Mouse (Mus musculus) liver, postnatal 0 days (tissue): ENCODE measurements around the gene Capg. TPM values are rescaled to one million over a fixed set of nuclear protein-coding genes. Genes with fewer than 3 reads are reported as not detected.

Experiments
- ATAC-seq: fragments of 200-750 bp; cut with Nextera tagmentation; 2 replicates; pipeline ENCODE4 v1.8.0; 2017; ENCODE audit warnings: mild to moderate bottlenecking, moderate library complexity
- DNase-seq: peaks from one replicate; pipeline ENCODE4 v3.0.0-alpha.2; 2016
- H3K27ac ChIP-seq: fragments of 300-500 bp; sonication (generic); 2 replicates; pipeline ENCODE4 v1.5.1; 2014; ENCODE audit warnings: antibody characterized with exemption, moderate library complexity, mild to moderate bottlenecking, low read depth
- H3K27me3 ChIP-seq: fragments of 300-500 bp; sonication (generic); 2 replicates; pipeline ENCODE4 v1.6.1; 2014; ENCODE audit warnings: low read length, control low read depth, mixed read lengths; ENCODE audit not compliant: insufficient read depth
- H3K36me3 ChIP-seq: fragments of 300-500 bp; sonication (generic); replicated peaks from 2 replicates; pipeline ENCODE4 v1.6.1; 2014; ENCODE audit warnings: mild to moderate bottlenecking, control low read depth, low read length, moderate library complexity, mixed read lengths; ENCODE audit not compliant: insufficient read depth
- H3K4me1 ChIP-seq: fragments of 300-500 bp; sonication (generic); 2 replicates; pipeline ENCODE4 v1.6.1; 2014; ENCODE audit warnings: antibody characterized with exemption, mild to moderate bottlenecking, control low read depth; ENCODE audit not compliant: insufficient read depth
- H3K4me2 ChIP-seq: fragments of 300-500 bp; sonication (generic); 2 replicates; pipeline ENCODE4 v1.6.1; 2014; ENCODE audit warnings: low read depth, mild to moderate bottlenecking, low read length, moderate library complexity, mixed read lengths
- H3K4me3 ChIP-seq: fragments of 300-500 bp; sonication (generic); 2 replicates; pipeline ENCODE4 v1.5.1; 2014; ENCODE audit warnings: low read depth, low read length
- H3K9ac ChIP-seq: fragments of 300-500 bp; sonication (generic); replicated peaks from 2 replicates; pipeline ENCODE4 v1.6.1; 2014; ENCODE audit warnings: mild to moderate bottlenecking, moderate library complexity
- H3K9me3 ChIP-seq: fragments of 300-500 bp; sonication (generic); 2 replicates; pipeline ENCODE4 v1.6.1; 2016; ENCODE audit warnings: mild to moderate bottlenecking, control low read depth, low read length, mixed read lengths
- CTCF ChIP-seq: sonication (generic); IDR thresholded peaks from 2 replicates; pipeline ENCODE4 v1.5.1; 2016; ENCODE audit warnings: antibody characterized with exemption, low read depth
- EP300 ChIP-seq: IDR thresholded peaks from 2 replicates; pipeline ENCODE4 v1.6.1; 2016; ENCODE audit warnings: antibody characterized with exemption, low read depth, mild to moderate bottlenecking
- WGBS: fragments of 180-500 bp; shearing (Covaris S2); extraction: QIAGEN DNeasy Blood & Tissue Kit; methylation state at CpG from one replicate; pipeline ENCODE4 v1.1.7; 2014; ENCODE audit not compliant: insufficient replicate concordance; 5-methylcytosine and 5-hydroxymethylcytosine counted together
- polyA plus RNA-seq: library from polyadenylated mRNA; unstranded; fragments of >200 nt; fragmentation: Nextera tagmentation; extraction: Ambion mirVana; gene quantifications from 2 replicates; pipeline ENCODE4 v1.2.1, GENCODE M21; 2015

The Capg gene
- polyA plus RNA-seq, 1 experiment from 2014 or later = 22.8 TPM

DNA sequence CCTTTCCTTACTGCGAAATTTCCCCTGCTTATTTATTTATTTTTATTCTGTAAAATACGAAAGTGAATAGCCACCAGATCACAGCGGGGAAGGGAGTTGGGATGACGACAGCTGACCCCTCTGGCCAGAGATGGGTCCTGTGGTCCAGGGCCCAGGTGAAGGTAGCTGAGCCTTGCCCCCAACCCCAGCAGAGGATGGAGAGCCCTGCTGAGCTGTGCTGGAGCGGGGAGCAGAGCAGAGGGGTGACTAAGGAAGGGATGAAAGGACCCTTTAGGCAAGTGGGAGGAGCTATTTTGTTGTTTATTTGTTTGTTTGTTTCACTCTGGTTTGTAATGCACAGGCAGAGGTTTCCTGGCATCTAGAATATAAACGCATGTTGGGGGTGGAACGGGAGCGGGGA, 24.9 kb upstream of the Capg start:
- ATAC-seq (no peak), DNase-seq (no peak)
- TF ChIP-seq EP300 (no peak), CTCF (no peak)
- no peak overlapping the region for H3K4me2 ChIP-seq
- H3K9me3 ChIP-seq = no peaks in the 10 kb centered on the region
- H3K4me3 ChIP-seq = no peak overlapping the region
- H3K4me1 ChIP-seq = 0 out of 2 replicates have a peak, but pooled peaks cover 3% of the 10 kb centered on the region
- H3K27ac ChIP-seq = no peak overlapping the region
- H3K27me3 ChIP-seq = no peaks in the 10 kb centered on the region
- H3K36me3 ChIP-seq = no peaks in the 10 kb centered on the region
- WGBS = 59% methylated on average over 8 of the region's 8 CpGs
- no peak overlapping the region for H3K9ac ChIP-seq

DNA sequence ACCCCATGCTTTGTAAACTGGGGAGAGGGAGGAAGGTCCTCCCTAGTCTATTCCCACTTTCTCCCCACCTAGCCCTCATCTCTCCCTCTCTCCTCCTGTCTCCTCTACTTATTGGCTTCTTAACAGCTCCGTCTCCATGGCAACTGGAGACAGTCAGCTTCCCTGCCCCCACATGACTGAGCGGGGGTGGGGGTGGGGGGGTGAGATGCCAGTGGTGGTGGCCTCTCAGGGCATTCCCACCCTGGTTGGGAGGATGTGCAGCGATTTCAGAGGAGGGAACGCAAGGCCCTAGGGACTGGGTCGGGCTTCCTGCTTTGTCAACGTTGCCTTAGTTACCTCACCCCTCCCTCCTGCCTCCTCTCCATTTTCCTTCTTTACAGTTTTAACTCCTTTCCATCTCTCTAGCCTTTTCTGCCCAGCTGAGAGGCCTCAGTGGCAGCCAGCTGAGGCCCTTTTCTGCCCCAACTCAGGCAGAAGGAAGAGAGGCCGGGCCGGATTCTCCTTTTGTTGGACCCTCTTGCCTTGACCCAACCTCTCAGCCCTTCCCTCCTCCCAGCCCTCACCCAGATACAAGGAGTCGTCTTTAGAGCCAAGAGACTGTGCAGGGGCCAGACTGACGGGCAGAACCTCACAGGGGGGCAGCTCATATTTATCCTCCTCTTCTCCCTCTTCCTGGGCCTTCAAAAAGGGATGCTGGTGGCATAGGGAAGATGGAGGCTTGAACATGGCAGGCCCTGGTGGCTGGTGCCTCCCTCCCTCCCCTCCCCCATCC, 24.1 kb upstream of the Capg start:
- Histone ChIP-seq H3K36me3 (no peaks in the 10 kb centered on the region), H3K9ac (no peak overlapping the region), H3K27ac (no peak overlapping the region), H3K27me3 (no peaks in the 10 kb centered on the region), H3K9me3 (no peaks in the 10 kb centered on the region), H3K4me2 (no peak overlapping the region), H3K4me1 (0 out of 2 replicates have a peak, but pooled peaks cover 3% of the 10 kb centered on the region), H3K4me3 (no peak overlapping the region)
- no peak for DNase-seq
- TF ChIP-seq CTCF (no peak), EP300 (no peak)
- WGBS = 44% methylated on average over 10 of the region's 10 CpGs
- no peak for ATAC-seq

DNA sequence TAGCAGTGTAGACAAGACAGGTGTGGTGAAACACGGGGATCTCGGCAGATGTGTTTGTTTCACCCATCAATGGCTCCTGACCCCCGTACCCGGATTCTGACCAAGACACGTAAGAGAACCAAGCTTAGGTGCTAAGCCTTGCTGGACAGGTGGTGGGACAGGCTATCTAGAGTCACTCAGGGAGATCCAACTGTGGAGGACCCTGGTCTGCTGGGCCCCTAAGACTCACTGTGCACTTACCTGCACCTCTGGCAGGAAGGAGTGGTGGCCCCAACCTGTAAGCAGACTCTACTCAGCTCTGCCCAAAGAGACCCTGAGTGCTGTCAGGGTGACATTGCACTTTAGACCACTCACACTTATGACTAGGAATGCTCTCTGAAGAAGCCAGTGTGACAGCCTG, 23.3 kb upstream of the Capg start:
- Histone ChIP-seq H3K9me3 (no peaks in the 10 kb centered on the region), H3K27ac (no peak overlapping the region), H3K27me3 (no peaks in the 10 kb centered on the region), H3K4me1 (0 out of 2 replicates have a peak, but pooled peaks cover 3% of the 10 kb centered on the region), H3K4me2 (no peak overlapping the region), H3K4me3 (no peak overlapping the region), H3K9ac (no peak overlapping the region), H3K36me3 (no peaks in the 10 kb centered on the region)
- no peak for ATAC-seq
- TF ChIP-seq EP300 (no peak), CTCF (no peak)
- WGBS = 82% methylated on average over 5 of the region's 5 CpGs
- no peak for DNase-seq

- Histone ChIP-seq H3K9ac (no peak within 1 kb of the TSS), H3K4me3 (no peak within 1 kb of the TSS), H3K27me3 (no peaks in the 10 kb centered on the region), H3K27ac (no peak within 1 kb of the TSS), H3K4me2 (no peak within 1 kb of the TSS), H3K9me3 (no peaks in the 10 kb centered on the region), H3K36me3 (no peaks in the 10 kb centered on the region), H3K4me1 (0 out of 2 replicates have a peak, but pooled peaks cover 3% of the 10 kb centered on the region)
- WGBS = 84% methylated on average over 5 of the region's 5 CpGs
- no peak for TF ChIP-seq EP300
- ATAC-seq (no peak), DNase-seq (no peak)
Observed at GRCm38 (mm10) chr6:72521607-72522006, 22.6 kb upstream of the Capg start, which contains the start of gene Sh2d6. Gene Sh2d6, minus strand, starts transcription at chr6:72521707.

DNA sequence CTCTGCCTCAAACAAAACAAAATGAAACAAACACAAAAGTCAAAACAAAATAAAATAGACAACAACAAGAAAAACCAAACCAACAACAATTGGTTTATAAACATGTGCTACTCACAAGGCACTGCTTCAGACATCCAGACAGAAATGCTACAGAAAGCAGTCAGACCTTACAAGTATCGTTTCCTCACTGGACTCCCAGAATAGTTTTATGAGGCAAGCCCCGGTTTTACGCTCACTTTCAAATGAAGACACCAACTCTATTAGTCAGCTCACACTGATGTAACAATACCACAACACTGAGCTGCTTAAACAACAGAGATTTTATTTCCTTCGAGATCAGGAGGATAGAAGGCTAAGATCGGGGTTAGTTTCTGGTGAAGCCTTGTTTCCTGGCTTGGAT, 21.9 kb upstream of the Capg start:
- DNase-seq (no peak), ATAC-seq (no peak)
- 0 out of 2 replicates have a peak, but pooled peaks cover 3% of the 10 kb centered on the region for H3K4me1 ChIP-seq
- no peak for TF ChIP-seq CTCF
- TF ChIP-seq EP300 = no peak
- no peak overlapping the region for H3K4me2 ChIP-seq
- no peaks in the 10 kb centered on the region for H3K27me3 ChIP-seq
- no peak overlapping the region for H3K27ac ChIP-seq
- no peaks in the 10 kb centered on the region for H3K36me3 ChIP-seq
- no peak overlapping the region for H3K4me3 ChIP-seq
- 73% methylated on average over 5 of the region's 5 CpGs for WGBS
- H3K9ac ChIP-seq = no peak overlapping the region
- H3K9me3 ChIP-seq = no peaks in the 10 kb centered on the region

DNA sequence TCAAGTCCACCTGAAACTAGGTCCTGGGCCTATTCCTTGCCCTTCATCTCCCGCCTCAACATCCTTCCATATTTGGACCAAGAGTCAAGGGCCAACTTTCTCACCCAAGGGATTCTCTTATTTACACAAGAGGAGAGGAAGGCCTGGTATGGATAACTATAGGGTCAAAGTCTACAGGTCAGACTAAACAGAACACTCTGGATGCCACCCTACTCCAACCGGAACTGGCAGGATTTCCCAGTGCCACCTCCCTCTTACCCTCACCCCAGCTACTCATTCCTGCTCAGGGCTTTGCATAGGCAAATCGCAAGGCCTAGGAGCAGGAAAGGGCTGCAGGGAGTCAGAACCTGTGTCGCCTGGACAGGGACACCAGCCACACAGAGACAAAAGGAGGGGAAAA, 21.0 kb upstream of the Capg start:
- Histone ChIP-seq H3K27me3 (no peaks in the 10 kb centered on the region), H3K27ac (no peak overlapping the region), H3K36me3 (no peaks in the 10 kb centered on the region), H3K4me2 (no peak overlapping the region), H3K4me3 (no peak overlapping the region), H3K9me3 (no peaks in the 10 kb centered on the region), H3K4me1 (0 out of 2 replicates have a peak, but pooled peaks cover 3% of the 10 kb centered on the region), H3K9ac (no peak overlapping the region)
- no peak for ATAC-seq
- 64% methylated on average over 4 of the region's 4 CpGs for WGBS
- TF ChIP-seq CTCF = no peak
- no peak for TF ChIP-seq EP300
- no peak for DNase-seq
